Mouse (Mus musculus): ENCODE measurements around the gene Tdrd1. TPM values are rescaled to one million over a fixed set of nuclear protein-coding genes. Genes with fewer than 3 reads are reported as not detected.

Tdrd1 gene
- polyA plus RNA-seq, 2 experiments, result under 0.01 TPM; not detected in 1

- Histone ChIP-seq H3K4me1 (replicated peaks; ENCODE audit: control insufficient read depth in 2 of 2, insufficient read depth in 2 of 2, low read length in 1 of 2) (no peaks in the 10 kb centered on the region), H3K9ac (replicated peaks) (no peak overlapping the region), H3K4me2 (ENCODE audit: low read depth) (no peak overlapping the region), H3K27me3 (ENCODE audit: control insufficient read depth, insufficient read depth, low read length) (no peaks in the 10 kb centered on the region), H3K36me3 (replicated peaks; ENCODE audit: control insufficient read depth, insufficient read depth, low read depth) (no peaks in the 10 kb centered on the region), H3K9me3 (ENCODE audit: control insufficient read depth, low read length) (no peaks in the 10 kb centered on the region), H3K4me3 (ENCODE audit: insufficient read depth in 1 of 2, low read depth in 2 of 2, low read length in 2 of 2) (no peak overlapping the region), H3K27ac (no peak overlapping the region)
- TF ChIP-seq CTCF (IDR thresholded peaks at IDR 0.05; ENCODE audit: low read depth) (no peak), EP300 (IDR thresholded peaks at IDR 0.05; ENCODE audit: low read depth) (no peak)
- DNase-seq (ENCODE audit: low read depth in 3 of 3, low spot score in 3 of 3) (no peak), ATAC-seq (ENCODE audit: insufficient read depth) (no peak)
- WGBS (ENCODE audit: insufficient replicate concordance), result 45% methylated on average over 6 of the region's 6 CpGs
Observed at GRCm38 (mm10) chr19:56915084-56915483, 89.1 kb downstream of the Tdrd1 start.

Other genes starting within 250 kb of the Tdrd1 start
- 0.26 and 0.30 TPM in 2 replicates for gene Adrb1, start 104.0 kb upstream of the Tdrd1 start, polyA plus RNA-seq (2012; rRNA removed)
- gene Adrb1, start 104.0 kb upstream of the Tdrd1 start, polyA plus RNA-seq (2014; fragmentation: Nextera tagmentation; extraction: Ambion mirVana), result 0.20 and 0.29 TPM in 2 replicates
- gene Ccdc186, start 4.0 kb upstream of the Tdrd1 start, polyA plus RNA-seq (2012; rRNA removed), result 1.5 and 2.3 TPM in 2 replicates
- 4.9 and 5.1 TPM in 2 replicates for gene Ccdc186, start 4.0 kb upstream of the Tdrd1 start, polyA plus RNA-seq (2014; fragmentation: Nextera tagmentation; extraction: Ambion mirVana)
- gene Vwa2, start 48.0 kb downstream of the Tdrd1 start, polyA plus RNA-seq (2012; rRNA removed), result 0.01 and 0.02 TPM in 2 replicates
- not detected in 2 replicates for gene Vwa2, start 48.0 kb downstream of the Tdrd1 start, polyA plus RNA-seq (2014; fragmentation: Nextera tagmentation; extraction: Ambion mirVana)
- gene Afap1l2, start 182.0 kb downstream of the Tdrd1 start, polyA plus RNA-seq (2012; rRNA removed), result 0.45 and 0.57 TPM in 2 replicates
- gene Afap1l2, start 182.0 kb downstream of the Tdrd1 start, polyA plus RNA-seq (2014; fragmentation: Nextera tagmentation; extraction: Ambion mirVana), result 0.44 and 0.53 TPM in 2 replicates

Measured in liver, embryonic 14.5 days (tissue).